In the genomic region with DNA sequence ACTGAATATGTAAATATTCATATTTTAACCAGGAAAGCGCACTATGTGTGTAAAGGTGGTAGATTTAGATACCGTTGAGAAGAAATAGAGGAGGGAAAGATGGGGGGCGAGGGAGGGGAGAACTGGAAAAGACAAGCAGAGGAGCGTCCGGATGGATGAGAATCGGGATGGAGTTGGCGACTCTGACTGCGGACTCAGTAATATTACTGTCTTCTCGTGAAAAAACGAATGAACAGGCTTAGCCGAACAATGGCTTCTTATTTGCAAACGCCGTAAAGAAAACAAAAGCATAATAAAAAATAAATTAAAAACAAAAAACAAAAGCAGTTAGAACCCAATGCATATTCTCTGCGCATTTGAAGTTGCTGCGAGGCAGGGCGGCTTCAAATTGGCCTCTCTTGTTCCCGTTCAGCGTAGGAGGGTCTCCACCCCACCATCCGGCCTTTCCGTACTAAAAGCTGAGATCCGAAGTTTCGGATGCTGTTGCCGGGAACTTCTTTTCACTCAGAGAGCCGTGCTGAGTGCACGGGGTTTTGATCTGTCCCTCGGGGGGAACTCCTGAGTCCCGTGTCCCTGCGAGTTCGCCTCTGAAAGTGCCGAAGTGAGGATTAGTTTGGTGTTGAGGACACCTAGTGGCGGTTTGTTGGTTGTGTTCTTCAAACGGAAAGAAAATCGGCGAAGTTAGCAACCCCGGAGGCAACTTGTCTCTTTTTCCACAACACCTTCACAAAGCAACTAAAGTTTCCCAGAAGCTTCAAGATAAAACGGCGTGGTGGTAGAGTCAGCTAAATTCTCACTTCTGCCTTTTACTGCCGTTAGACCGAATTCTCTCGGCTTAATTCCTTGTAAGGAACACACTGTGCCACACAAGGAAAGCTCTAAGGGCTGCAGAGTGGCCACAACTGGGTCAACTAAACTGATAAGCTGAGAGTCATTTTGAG, we compare ENCODE assay signal across 8 mouse cellular contexts.
DNase-seq lines count a peak whose midpoint lies in the region; ATAC-seq and TF ChIP-seq lines count a peak whose summit lies in the region.

No protein-coding gene starts in this region.

- TF ChIP-seq CTCF in left cerebral cortex, adult 2 months (IDR thresholded peaks at IDR 0.05): peak; percentile 67

- peak overlapping the region; percentile 63 for H3K9ac ChIP-seq in hindbrain, embryonic 16.5 days (ENCODE audit: low read depth, low read length)

- H3K36me3 ChIP-seq in hindbrain, embryonic 16.5 days (ENCODE audit: control insufficient read depth, insufficient read depth, low read length): no peaks in the 10 kb centered on the region

- no peaks in the 10 kb centered on the region for H3K9me3 ChIP-seq in hindbrain, embryonic 16.5 days (ENCODE audit: control insufficient read depth, low read length)

- intact Hi-C loops in left cerebral cortex, adult 2 months (cut with DNase I): loop anchor here (1.0 to 5.0 kb wide), 3 partner anchors 232 to 657 kb away; partner anchors contain the start of gene Cdkn2a

- peaks cover 19% of the 10 kb centered on the region for H3K27me3 ChIP-seq in hindbrain, embryonic 16.5 days (replicated peaks; ENCODE audit: control insufficient read depth, insufficient read depth, low read length)

- 1% methylated on average over 40 of the region's 40 CpGs for WGBS in hindbrain, embryonic 16.5 days

- DNase-seq in cerebellum, postnatal 4 days (ENCODE audit: low spot score in 2 of 2): peak; percentile 29 to 55
- DNase-seq in gastrocnemius, adult 18-20 months (ENCODE audit: low spot score): peak; percentile 46
- DNase-seq in left cerebral cortex, adult 2 months (ENCODE audit: extremely low spot score in 1 of 2, low spot score in 2 of 2): peak; percentile 42
- DNase-seq in right cerebral cortex, adult 18-20 months: peak; percentile 37
- DNase-seq in urinary bladder, postnatal 36 days (ENCODE audit: low spot score in 2 of 2): peak; percentile 39 to 49

- no peak overlapping the region for H3K27ac ChIP-seq in hindbrain, embryonic 16.5 days (ENCODE audit: low read depth, low read length)
- no peak overlapping the region for H3K27ac ChIP-seq in left cerebral cortex, adult 2 months

- H3K4me3 ChIP-seq in hindbrain, embryonic 16.5 days (ENCODE audit: low read length): peak overlapping the region; percentile 56
- peak overlapping the region; percentile 52 for H3K4me3 ChIP-seq in left cerebral cortex, adult 2 months

- peak; percentile 95 for ATAC-seq in activated CD4-positive, CD25-positive, alpha-beta regulatory T cell, adult 4 months
- ATAC-seq in hindbrain, embryonic 16.5 days: peak; percentile 93
- peak; percentile 95 for ATAC-seq in megakaryocyte, adult 5-6 weeks (ENCODE audit: poor library complexity, severe bottlenecking)

- peak overlapping the region; percentile 94 for H3K4me2 ChIP-seq in hindbrain, embryonic 16.5 days (ENCODE audit: low read length)

- no peaks in the 10 kb centered on the region for H3K4me1 ChIP-seq in hindbrain, embryonic 16.5 days (ENCODE audit: control insufficient read depth, insufficient read depth, low read depth, low read length)
